Mouse (Mus musculus): ENCODE measurements at regions not wholly inside any gene's neighbourhood (a gene's known extent, or its start where the extent isn't known, plus 50 kb on each side); places are given as distances from the start of the nearest gene placed in this dataset.

DNA sequence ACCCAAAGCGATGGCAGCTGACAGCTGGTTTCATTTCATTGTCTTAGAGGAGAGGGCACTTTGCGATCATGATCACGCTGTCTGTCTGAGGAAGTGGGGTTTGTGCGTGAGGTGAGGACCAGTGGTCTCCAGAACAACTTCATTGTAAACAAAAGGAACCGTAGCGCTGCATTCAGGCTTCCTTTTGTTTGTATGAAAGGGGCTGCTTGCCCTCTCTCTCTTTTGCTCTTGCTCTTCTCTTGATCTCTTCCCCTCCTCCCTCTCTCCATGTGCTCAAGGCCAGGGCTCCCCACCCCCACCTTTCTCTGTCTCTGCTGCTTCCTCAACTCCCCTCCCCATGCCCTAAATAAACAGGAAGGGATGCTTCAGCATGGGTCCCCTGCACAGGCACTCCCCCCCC lies 51.0 kb upstream of the Nap1l1 start:
- no peak overlapping the region for H3K4me3 ChIP-seq
- no peaks in the 10 kb centered on the region for H3K36me3 ChIP-seq
- WGBS = 6% methylated on average over 6 of the region's 6 CpGs
- no peaks in the 10 kb centered on the region for H3K9me3 ChIP-seq
- 0 out of 2 replicates have a peak overlapping the region, but pooled peaks have one; percentile 2 for H3K9ac ChIP-seq (replicated peaks)
- H3K4me1 ChIP-seq = peaks cover 35% of the 10 kb centered on the region
- peak; percentile 65 for ATAC-seq (ENCODE audit: low FRiP score, low read depth)
- peaks cover 13% of the 10 kb centered on the region for H3K27me3 ChIP-seq
- H3K27ac ChIP-seq (replicated peaks) = no peak overlapping the region
- peak overlapping the region; percentile 39 for H3K4me2 ChIP-seq (replicated peaks)

DNA sequence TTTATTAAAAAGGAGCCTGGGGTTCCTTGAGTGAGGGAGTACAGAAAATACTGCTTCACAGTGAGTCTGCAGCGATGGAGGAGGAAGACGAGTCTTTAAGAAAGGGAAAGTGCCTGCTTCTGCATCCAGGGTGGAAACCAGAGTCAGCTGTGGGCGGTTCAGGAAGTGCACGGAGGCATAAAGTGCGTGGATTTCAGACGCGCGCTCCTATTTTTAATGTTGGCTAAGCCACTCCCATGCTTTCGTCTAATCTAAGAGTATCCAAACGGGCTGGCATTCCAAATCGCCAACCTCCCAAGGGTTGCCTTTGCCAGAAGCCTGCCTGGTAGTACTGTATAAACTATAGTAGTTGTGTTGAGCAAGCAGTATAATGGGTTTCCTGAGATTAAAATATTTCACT lies 50.4 kb upstream of the Nap1l1 start:
- H3K4me3 ChIP-seq = no peak overlapping the region
- peaks cover 13% of the 10 kb centered on the region for H3K27me3 ChIP-seq
- no peak overlapping the region for H3K9ac ChIP-seq (replicated peaks)
- no peaks in the 10 kb centered on the region for H3K9me3 ChIP-seq
- H3K36me3 ChIP-seq = no peaks in the 10 kb centered on the region
- WGBS = 33% methylated on average over 11 of the region's 11 CpGs
- H3K4me2 ChIP-seq (replicated peaks) = peak overlapping the region; percentile 39
- no peak for ATAC-seq (ENCODE audit: low FRiP score, low read depth)
- no peak overlapping the region for H3K27ac ChIP-seq (replicated peaks)
- peaks cover 35% of the 10 kb centered on the region for H3K4me1 ChIP-seq
